Mouse (Mus musculus) erythroid progenitor cell, adult 5-6 weeks (primary cell): Measurements from ENCODE around the gene Ctsl. TPM values are rescaled to one million over a fixed set of nuclear protein-coding genes. Genes with fewer than 3 reads are reported as not detected.

Source experiments
- ATAC-seq: replicated peaks from 2 replicates; pipeline ENCODE4 v1.8.0; 2016; ENCODE audit warnings: moderate number of reproducible peaks, mild to moderate bottlenecking, moderate TSS enrichment, inconsistent platforms; ENCODE audit not compliant: poor library complexity, low FRiP score, severe bottlenecking
- total RNA-seq, 2 experiments: library from RNA; stranded (forward) in 1 of 2; stranded (reverse) in 1 of 2; fragments of 150-400 nt in 1 of 2; fragments of 186-747, 209-891 nt in 1 of 2; gene quantifications; 2 replicates each; pipeline versions ENCODE4 v1.2.3 to v1.2.4; 2015 to 2017; ENCODE audit warnings: low replicate concordance in 2 of 2

Ctsl gene
- total RNA-seq, 2 experiments from 2014 or later = 2.1 to 11.1 TPM

DNA sequence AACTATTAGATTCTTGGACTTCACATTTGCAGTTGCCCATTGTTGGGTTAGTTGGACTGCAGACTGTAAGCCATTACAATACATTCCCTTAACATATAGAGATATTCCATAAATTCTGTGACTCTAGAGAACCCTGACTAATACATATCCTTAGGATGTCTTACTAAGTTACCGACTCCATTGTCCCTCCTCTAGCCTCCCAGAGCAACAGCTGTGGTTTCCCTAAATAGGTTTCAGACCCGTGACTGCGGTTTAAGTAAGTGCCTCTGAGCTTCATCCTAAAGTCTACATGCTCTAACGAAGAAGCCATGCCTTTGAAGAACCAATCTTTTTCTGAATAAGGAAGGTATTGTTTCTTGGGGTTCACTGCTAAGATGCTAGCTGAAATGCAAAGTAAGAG is 7.9 kb upstream of the Ctsl start:
- no peak for ATAC-seq

- no peak for ATAC-seq
These were observed 5.8 kb upstream of the Ctsl start for GRCm38 (mm10) chr13:64376472-64376871.

DNA sequence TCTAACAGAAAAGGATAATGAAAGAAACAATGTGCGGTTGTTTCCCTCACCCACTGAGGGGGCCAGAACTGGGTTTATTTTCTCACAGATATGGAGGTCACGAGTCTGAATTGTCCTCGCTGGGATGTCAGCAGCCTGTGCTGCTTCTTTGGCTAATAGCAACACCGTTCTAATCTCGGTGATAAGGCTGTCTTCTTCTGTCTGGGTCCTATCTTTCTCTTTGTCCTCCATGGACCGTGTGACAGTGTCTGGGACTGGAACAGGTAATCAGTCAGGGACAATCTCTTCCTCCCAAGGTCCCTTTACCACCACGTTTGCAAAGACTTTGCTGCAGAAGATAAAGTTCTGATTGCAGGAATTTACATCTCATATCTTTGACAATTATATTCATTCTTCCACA is 4.5 kb upstream of the Ctsl start:
- ATAC-seq = no peak

- no peak for ATAC-seq
These were observed 3.0 kb upstream of the Ctsl start for GRCm38 (mm10) chr13:64373695-64374094.

DNA sequence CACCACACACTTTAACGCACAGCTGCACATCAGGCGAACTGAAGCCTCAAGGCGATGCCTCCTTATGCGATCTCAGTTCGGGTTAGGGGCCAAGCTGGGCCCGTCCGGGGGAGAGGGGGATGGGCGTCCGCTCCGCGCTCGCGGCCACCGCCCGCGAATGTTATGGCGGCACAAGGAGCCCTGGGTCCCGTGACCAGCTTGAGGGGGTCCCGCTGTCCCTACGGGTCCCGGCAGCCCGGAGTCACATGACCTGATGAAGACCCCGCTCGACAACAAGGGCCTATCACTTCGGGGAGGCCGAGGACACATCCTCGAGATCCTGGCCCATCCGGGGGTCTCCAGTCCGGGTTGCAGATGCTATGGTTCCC is 901 bp downstream of the Ctsl start:
- ATAC-seq = no peak; the same call in 1 of the 2 replicates

GRCm38 (mm10) chr13:64368596-64368995 is 2.1 kb downstream of the Ctsl start:
- no peak for ATAC-seq

GRCm38 (mm10) chr13:64367615-64368014 is 3.1 kb downstream of the Ctsl start:
- ATAC-seq = no peak

- ATAC-seq = no peak
These were observed 5.4 kb downstream of the Ctsl start for GRCm38 (mm10) chr13:64365326-64365725.

DNA sequence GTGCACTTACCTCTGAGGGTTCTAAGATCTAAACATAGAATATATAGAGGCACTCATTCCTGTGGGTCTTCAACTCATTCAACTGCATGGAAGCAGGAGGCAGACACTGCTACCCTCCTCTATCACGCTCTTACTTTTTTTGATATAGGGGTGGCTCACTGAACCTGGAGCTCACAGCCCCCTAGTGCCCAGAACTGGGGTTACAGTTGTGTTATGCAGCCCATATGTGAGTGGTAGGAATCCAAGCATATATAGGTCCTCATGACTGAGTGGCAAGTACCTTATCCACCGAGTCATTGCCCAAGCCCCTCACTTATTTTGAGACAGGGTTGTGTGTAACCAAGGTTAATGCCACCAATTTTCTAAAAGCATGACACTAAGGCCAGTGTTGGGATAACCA is 6.4 kb downstream of the Ctsl start:
- peak; percentile 61 for ATAC-seq

- ATAC-seq = no peak
These were observed 8.6 kb downstream of the Ctsl start for GRCm38 (mm10) chr13:64362139-64362538.

- ATAC-seq = no peak
These were observed 9.7 kb downstream of the Ctsl start for GRCm38 (mm10) chr13:64361020-64361419.

DNA sequence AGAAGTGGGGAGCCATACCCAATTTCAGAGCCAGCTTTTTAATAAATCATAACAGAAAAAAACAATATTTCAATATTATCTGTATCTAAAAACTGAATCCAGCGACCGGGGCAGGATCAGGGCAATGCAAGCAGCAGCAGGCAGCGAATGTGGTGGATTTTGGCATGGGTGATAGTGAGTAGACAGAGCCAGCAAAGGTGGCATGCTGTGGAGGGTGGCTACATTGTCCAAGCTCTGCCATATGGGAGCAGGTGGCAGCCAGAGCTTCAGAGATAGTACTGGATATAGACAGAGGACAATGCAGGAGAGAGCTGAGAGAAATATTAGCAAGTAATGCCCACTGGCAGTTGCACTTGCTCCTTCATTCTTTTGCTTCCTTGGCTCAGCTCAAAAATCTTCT is 11.0 kb downstream of the Ctsl start:
- ATAC-seq = no peak

DNA sequence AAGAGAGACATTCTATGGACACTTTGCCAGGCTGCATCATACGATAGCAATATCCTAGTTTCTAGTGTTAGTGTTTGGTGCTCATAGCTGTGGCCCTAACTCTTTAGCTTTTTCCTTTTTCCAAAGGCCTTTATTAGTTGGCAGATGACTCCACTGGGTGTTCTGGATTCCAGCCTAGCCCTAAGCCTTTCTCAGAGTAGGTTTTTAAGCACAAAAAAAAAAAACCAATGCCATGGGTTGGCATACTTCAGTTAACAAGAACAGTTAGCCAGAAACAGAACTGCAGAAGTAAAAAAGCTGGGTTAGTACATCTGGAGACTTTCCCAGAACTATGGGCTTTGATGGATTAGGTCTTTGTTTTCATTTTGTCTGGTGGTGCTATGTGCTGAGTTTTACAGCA is 12.2 kb downstream of the Ctsl start:
- ATAC-seq = no peak

- no peak for ATAC-seq
These were observed 13.3 kb downstream of the Ctsl start for GRCm38 (mm10) chr13:64357389-64357788.

- ATAC-seq = no peak
These were observed 21.2 kb downstream of the Ctsl start for GRCm38 (mm10) chr13:64349474-64349873.

DNA sequence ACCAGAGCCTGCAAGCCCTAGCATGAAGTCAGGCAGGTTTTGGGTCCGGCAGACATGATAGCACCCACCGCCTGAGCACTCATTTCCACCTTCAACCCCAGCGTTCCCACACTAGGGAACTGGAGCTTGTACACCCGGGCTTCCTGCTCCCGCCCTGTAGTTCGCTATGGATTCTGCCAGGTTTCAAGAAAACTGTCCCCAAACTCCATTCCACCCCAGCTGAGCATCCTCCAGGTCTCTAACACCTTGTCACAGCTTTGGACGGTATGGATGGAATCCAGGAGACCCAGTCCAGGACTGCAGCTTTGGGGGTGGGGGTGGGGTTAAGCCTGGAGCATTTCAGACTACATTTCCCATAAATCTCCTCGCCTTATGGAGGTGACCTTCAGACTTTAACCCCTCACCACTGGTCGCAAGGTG is 26.6 kb downstream of the Ctsl start:
- 0 out of 2 replicates have a peak, but pooled peaks have one; percentile 39 for ATAC-seq

DNA sequence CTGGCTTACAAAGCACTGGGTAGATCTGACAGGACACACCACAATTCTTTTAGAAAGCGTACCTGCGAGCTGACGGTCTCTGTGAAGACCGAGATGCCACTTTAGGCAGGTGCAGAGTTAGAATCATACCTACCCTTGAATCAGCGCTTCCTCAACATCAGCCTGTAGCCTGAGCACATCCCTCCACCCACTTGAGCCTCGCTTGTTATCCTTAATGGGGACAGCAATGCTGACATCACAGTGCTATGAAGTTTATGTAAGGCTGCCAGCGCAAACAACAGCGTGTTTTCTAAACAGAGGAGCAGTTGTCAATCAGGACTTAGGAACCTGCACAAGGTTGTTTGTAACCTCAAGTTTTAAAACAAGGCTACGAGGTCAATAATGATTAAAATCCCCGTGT is 27.1 kb downstream of the Ctsl start:
- no peak for ATAC-seq

- no peak for ATAC-seq
These were observed 35.1 kb downstream of the Ctsl start for GRCm38 (mm10) chr13:64335546-64336132.

DNA sequence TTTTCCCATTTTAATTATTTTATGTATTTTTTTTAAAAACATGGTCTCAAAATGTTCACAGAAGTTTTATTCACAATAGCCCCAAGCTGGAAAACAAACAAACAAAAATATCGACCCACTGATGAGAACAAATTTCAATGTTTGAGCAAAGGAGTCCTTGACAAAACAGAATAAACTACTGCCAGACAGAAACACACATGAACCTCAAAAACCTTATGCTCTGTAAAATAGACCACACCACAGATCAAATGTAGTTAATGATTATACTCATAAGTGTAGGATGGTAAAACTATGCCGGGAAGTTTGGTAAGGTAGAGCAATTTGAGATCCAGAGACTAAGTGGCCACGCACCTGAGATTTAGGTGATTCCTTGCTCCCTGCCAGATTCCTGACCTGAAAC is 37.6 kb downstream of the Ctsl start:
- ATAC-seq = no peak

DNA sequence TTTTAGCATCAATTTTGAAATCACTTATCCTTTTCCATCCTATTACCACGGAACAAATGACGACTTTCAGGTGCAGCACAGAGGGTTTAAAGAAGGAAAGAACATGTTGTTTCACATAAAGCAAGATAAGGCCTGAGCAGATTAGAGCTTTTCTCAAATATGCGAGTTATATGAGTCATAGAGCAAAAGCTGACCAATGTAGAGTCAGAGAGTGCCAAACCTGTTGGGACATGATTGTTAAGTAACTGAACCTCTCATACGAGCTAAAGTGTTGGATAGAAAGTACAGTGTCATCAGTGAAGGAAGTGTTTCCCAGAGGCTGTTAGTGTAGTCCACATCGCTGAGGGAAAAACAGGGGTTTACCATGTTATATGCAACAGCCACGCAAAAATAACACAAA is 38.4 kb downstream of the Ctsl start:
- no peak for ATAC-seq

GRCm38 (mm10) chr13:64322561-64323281 is 48.0 kb downstream of the Ctsl start:
- ATAC-seq = no peak

- no peak for ATAC-seq
These were observed 50.4 kb downstream of the Ctsl start for GRCm38 (mm10) chr13:64320334-64320733.
